Mouse (Mus musculus): ENCODE data around the gene Olfr1375. TPM values are rescaled to one million over a fixed set of nuclear protein-coding genes. Genes with fewer than 3 reads are reported as not detected.
"Not testable (repeated sequence)": the region's sequence is repeated elsewhere in the genome, so short reads cannot be mapped to it uniquely, and the experiment has no call there.

Gene Olfr1375
- not detected in 2 replicates for polyA plus RNA-seq (2015; fragmentation: Nextera tagmentation; extraction: Ambion mirVana)

DNA sequence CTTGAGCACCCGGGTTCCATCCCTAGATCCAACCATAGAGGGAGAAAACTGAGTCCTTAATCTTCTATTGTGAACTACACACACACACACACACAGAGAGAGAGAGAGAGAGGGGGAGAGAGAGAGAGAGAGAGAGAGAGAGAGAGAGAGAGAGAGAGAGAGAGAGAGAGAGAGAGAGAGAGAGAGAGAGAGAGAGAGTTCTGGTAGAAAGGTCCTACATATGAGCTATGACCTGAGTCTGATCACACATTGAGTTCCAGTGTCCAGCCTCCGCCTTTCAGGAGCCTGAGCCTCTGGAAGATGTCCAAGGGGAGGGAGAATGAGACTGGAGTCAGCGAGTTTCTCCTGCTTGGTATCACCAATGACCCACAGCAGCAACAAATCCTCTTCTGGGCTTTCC lies at the start of gene Olfr1375:
TSS of gene Olfr1375 (plus strand) at position 301 of the 400 bp plus-strand sequence.
- not testable (repeated sequence) for H3K4me2 ChIP-seq (ENCODE audit: low read length); H3K9me3 ChIP-seq (replicated peaks; ENCODE audit: low read length); H3K9ac ChIP-seq (ENCODE audit: low read depth, low read length); H3K27ac ChIP-seq; H3K27me3 ChIP-seq (ENCODE audit: insufficient read depth, low read length); ATAC-seq (replicated peaks; ENCODE audit: low FRiP score, low read depth); DNase-seq (ENCODE audit: low spot score); H3K36me3 ChIP-seq (ENCODE audit: insufficient read depth, low read length); H3K4me1 ChIP-seq (replicated peaks; ENCODE audit: insufficient read depth, low read length); H3K4me3 ChIP-seq (replicated peaks; ENCODE audit: low read depth, low read length)
- WGBS: 63% methylated on average over 3 of the region's 3 CpGs

- WGBS: 83% methylated on average over 5 of the region's 5 CpGs
- TF ChIP-seq CTCF (IDR thresholded peaks at IDR 0.05; ENCODE audit: low read depth): no peak
Observed at GRCm38 (mm10) chr11:51003296-51003695, 44.6 kb upstream of the Olfr1375 start, which contains the start of gene Olfr51. Olfr51 (plus strand) TSS chr11:51003596.

DNA sequence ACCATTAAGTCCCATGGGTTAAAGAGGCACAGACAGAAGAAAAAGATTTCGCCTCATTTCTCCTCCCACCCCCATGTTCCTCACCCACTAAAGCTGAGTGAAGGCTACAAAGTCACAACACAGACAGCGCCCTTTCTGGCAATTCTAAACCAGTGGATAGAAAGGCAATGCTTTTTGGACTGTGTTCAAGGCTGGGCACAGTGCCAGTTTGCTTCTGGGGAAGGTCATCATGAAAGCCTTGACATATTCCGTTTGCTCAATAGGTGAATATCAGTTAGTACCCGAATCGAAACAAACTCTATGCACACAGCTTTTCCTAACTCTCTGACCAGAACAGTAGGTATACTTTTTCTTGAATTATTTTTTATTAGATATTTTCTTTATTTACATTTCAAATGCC lies 36.1 kb upstream of the Olfr1375 start:
- no peak overlapping the region for H3K4me2 ChIP-seq (ENCODE audit: low read length)
- ATAC-seq (replicated peaks; ENCODE audit: low FRiP score, low read depth) (no peak), DNase-seq (ENCODE audit: low spot score) (no peak)
- no peaks in the 10 kb centered on the region for H3K36me3 ChIP-seq (ENCODE audit: insufficient read depth, low read length)
- no peak overlapping the region for H3K4me3 ChIP-seq (replicated peaks; ENCODE audit: low read depth, low read length)
- no peaks in the 10 kb centered on the region for H3K9me3 ChIP-seq (replicated peaks; ENCODE audit: low read length)
- H3K27ac ChIP-seq: no peak overlapping the region
- no peaks in the 10 kb centered on the region for H3K27me3 ChIP-seq (ENCODE audit: insufficient read depth, low read length)
- no peak for TF ChIP-seq CTCF (IDR thresholded peaks at IDR 0.05; ENCODE audit: low read depth)
- no peaks in the 10 kb centered on the region for H3K4me1 ChIP-seq (replicated peaks; ENCODE audit: insufficient read depth, low read length)
- H3K9ac ChIP-seq (ENCODE audit: low read depth, low read length): no peak overlapping the region
- 64% methylated on average over 5 of the region's 5 CpGs for WGBS

More at GRCm38 (mm10) chr11:51003296-51003695, 44.6 kb upstream of the Olfr1375 start, which contains the start of gene Olfr51:
- Histone ChIP-seq H3K4me3 (replicated peaks; ENCODE audit: low read depth, low read length) (no peak within 1 kb of the TSS), H3K36me3 (ENCODE audit: insufficient read depth, low read length) (no peaks in the 10 kb centered on the region), H3K4me1 (replicated peaks; ENCODE audit: insufficient read depth, low read length) (no peaks in the 10 kb centered on the region), H3K4me2 (ENCODE audit: low read length) (no peak within 1 kb of the TSS), H3K9me3 (replicated peaks; ENCODE audit: low read length) (no peaks in the 10 kb centered on the region), H3K27ac (no peak within 1 kb of the TSS), H3K27me3 (ENCODE audit: insufficient read depth, low read length) (no peaks in the 10 kb centered on the region), H3K9ac (ENCODE audit: low read depth, low read length) (no peak within 1 kb of the TSS)
- no peak for DNase-seq (ENCODE audit: low spot score)
- no peak for ATAC-seq (replicated peaks; ENCODE audit: low FRiP score, low read depth)

DNA sequence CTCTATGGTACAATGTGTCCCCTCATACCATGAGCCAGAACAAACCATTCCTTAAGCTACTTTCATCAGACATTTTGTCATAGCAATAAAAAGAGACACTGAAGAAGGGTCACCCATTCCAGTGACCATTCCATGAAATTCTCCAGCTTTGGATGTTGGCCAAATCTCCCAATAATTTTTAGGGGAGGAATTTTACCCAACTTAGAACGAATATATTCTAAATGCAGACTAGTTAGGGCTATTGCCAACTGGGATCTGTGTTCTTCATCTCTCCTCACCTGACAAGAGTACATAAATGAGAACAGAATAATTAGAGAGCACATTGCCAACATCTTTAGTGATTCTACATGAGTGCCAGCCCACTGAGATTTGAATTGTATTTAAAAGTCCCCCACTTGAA lies 34.0 kb upstream of the Olfr1375 start, which contains the start of gene Olfr54:
TSS of gene Olfr54 (plus strand) at position 301 of the 400 bp plus-strand sequence.
- H3K27ac ChIP-seq: no peak within 1 kb of the TSS
- no peak within 1 kb of the TSS for H3K4me2 ChIP-seq (ENCODE audit: low read length)
- no peaks in the 10 kb centered on the region for H3K27me3 ChIP-seq (ENCODE audit: insufficient read depth, low read length)
- ATAC-seq (replicated peaks; ENCODE audit: low FRiP score, low read depth) (no peak), DNase-seq (ENCODE audit: low spot score) (no peak)
- no peak for TF ChIP-seq CTCF (IDR thresholded peaks at IDR 0.05; ENCODE audit: low read depth)
- H3K4me3 ChIP-seq (replicated peaks; ENCODE audit: low read depth, low read length): no peak within 1 kb of the TSS
- H3K36me3 ChIP-seq (ENCODE audit: insufficient read depth, low read length): no peaks in the 10 kb centered on the region
- H3K9me3 ChIP-seq (replicated peaks; ENCODE audit: low read length): no peaks in the 10 kb centered on the region
- WGBS: 67% methylated on average over 1 of the region's 1 CpGs
- H3K4me1 ChIP-seq (replicated peaks; ENCODE audit: insufficient read depth, low read length): no peaks in the 10 kb centered on the region
- no peak within 1 kb of the TSS for H3K9ac ChIP-seq (ENCODE audit: low read depth, low read length)

DNA sequence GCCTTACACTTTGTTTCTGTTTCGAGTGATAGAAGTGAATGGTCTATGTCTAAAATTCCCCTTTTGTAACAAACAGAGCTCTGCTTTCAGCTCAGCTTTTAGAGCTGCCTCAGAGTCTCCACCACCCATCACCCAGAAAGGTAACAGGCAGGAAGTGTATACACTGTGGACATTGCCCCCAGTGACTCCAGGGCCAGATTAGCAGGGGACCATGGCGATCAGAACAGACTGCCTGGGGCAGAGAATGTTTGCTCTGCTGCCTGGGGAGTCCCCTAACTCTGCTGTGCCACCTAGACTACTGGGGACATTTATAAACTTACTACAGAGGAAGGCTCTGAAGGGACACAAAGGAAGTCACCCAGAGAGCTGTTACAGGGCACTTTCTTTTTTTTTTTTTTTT lies 31.6 kb upstream of the Olfr1375 start:
- no peak overlapping the region for H3K4me3 ChIP-seq (replicated peaks; ENCODE audit: low read depth, low read length)
- no peak for TF ChIP-seq CTCF (IDR thresholded peaks at IDR 0.05; ENCODE audit: low read depth)
- H3K4me2 ChIP-seq (ENCODE audit: low read length): no peak overlapping the region
- H3K9ac ChIP-seq (ENCODE audit: low read depth, low read length): no peak overlapping the region
- no peaks in the 10 kb centered on the region for H3K36me3 ChIP-seq (ENCODE audit: insufficient read depth, low read length)
- ATAC-seq (replicated peaks; ENCODE audit: low FRiP score, low read depth): no peak
- 50% methylated on average over 2 of the region's 2 CpGs for WGBS
- no peaks in the 10 kb centered on the region for H3K27me3 ChIP-seq (ENCODE audit: insufficient read depth, low read length)
- no peaks in the 10 kb centered on the region for H3K4me1 ChIP-seq (replicated peaks; ENCODE audit: insufficient read depth, low read length)
- H3K9me3 ChIP-seq (replicated peaks; ENCODE audit: low read length): no peaks in the 10 kb centered on the region
- H3K27ac ChIP-seq: no peak overlapping the region
- DNase-seq (ENCODE audit: low spot score): no peak

DNA sequence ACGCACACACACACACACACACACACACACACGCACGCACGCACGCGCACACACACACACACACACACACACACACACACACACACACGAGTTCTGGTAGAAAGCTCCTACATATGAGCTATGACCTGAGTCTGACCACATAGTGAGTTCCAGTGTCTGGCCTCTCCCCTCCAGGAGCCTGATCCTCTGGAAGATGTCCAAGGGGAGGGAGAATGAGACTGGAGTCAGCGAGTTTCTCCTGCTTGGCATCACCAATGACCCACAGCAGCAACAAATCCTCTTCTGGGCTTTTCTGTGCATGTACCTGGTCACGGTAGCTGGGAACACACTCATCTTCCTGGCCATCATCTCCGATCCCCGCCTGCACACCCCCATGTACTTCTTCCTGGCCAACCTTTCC lies 21.1 kb upstream of the Olfr1375 start:
- 85% methylated on average over 10 of the region's 11 CpGs for WGBS

DNA sequence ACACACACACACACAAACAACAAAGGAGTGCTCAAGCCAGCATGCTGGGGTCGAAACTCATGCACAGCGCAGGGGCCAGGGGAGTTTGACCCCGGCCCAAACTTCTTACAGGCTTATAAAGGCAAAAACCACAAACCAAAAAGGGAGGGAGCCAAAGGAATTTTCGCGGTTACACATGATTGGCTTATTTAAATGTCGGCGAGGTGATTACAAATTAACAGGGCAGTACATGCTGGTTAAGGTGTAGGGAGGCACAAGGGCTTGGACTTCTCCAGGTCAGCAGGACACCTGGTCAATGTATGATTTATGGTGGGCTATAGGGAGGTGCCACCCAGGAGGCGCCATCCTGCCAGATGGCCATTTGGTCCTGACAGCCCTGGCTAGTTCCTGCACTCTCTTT lies 18.5 kb upstream of the Olfr1375 start:
- DNase-seq (ENCODE audit: low spot score); H3K4me2 ChIP-seq (ENCODE audit: low read length); H3K9me3 ChIP-seq (replicated peaks; ENCODE audit: low read length); H3K4me3 ChIP-seq (replicated peaks; ENCODE audit: low read depth, low read length); H3K4me1 ChIP-seq (replicated peaks; ENCODE audit: insufficient read depth, low read length); ATAC-seq (replicated peaks; ENCODE audit: low FRiP score, low read depth); H3K36me3 ChIP-seq (ENCODE audit: insufficient read depth, low read length); H3K9ac ChIP-seq (ENCODE audit: low read depth, low read length); H3K27me3 ChIP-seq (ENCODE audit: insufficient read depth, low read length); H3K27ac ChIP-seq: not testable (repeated sequence)
- 31% methylated on average over 8 of the region's 8 CpGs for whole genome bisulfite sequencing

More for the DNA sequence above, 21.1 kb upstream of the Olfr1375 start:
- H3K4me2 ChIP-seq (ENCODE audit: low read length); H3K9me3 ChIP-seq (replicated peaks; ENCODE audit: low read length); H3K4me3 ChIP-seq (replicated peaks; ENCODE audit: low read depth, low read length); H3K9ac ChIP-seq (ENCODE audit: low read depth, low read length); H3K4me1 ChIP-seq (replicated peaks; ENCODE audit: insufficient read depth, low read length); H3K36me3 ChIP-seq (ENCODE audit: insufficient read depth, low read length); H3K27ac ChIP-seq; H3K27me3 ChIP-seq (ENCODE audit: insufficient read depth, low read length); DNase-seq (ENCODE audit: low spot score); ATAC-seq (replicated peaks; ENCODE audit: low FRiP score, low read depth): not testable (repeated sequence)

All from kidney, postnatal 0 days (tissue).